Mouse (Mus musculus) left cerebral cortex, adult 9 months (tissue): Measurements from ENCODE around the gene R3hdm4.
"Not testable (repeated sequence)": the region's sequence is repeated elsewhere in the genome, so short reads cannot be mapped to it uniquely, and the experiment has no call there.

Experiments
- DNase-seq, 2 experiments: peaks; one replicate each; pipeline ENCODE4 v3.0.0; 2022; ENCODE audit warnings: low spot score in 2 of 2

The R3hdm4 gene

GRCm38 (mm10) chr10:79920958-79921535, at the start of gene R3hdm4:
TSS of gene R3hdm4 (minus strand) at chr10:79921208.
- DNase-seq = no peak

- DNase-seq = no peak
These were observed 49.6 kb upstream of the R3hdm4 start, which contains the start of gene Grin3b for GRCm38 (mm10) chr10:79970415-79971182. TSS of gene Grin3b (plus strand) at chr10:79970715.

GRCm38 (mm10) chr10:79969124-79969568, 48.1 kb upstream of the R3hdm4 start:
- no peak for DNase-seq

GRCm38 (mm10) chr10:79968181-79968580, 47.2 kb upstream of the R3hdm4 start:
- no peak for DNase-seq

- DNase-seq = no peak
These were observed 45.9 kb upstream of the R3hdm4 start for GRCm38 (mm10) chr10:79966886-79967400.

GRCm38 (mm10) chr10:79965325-79965724, 44.3 kb upstream of the R3hdm4 start:
- no peak for DNase-seq

- DNase-seq = no peak
These were observed 43.7 kb upstream of the R3hdm4 start for GRCm38 (mm10) chr10:79964727-79965126.

GRCm38 (mm10) chr10:79960671-79961294, 39.8 kb upstream of the R3hdm4 start:
- DNase-seq = no peak

- peak; percentile 99 to 100 for DNase-seq
These were observed 39.0 kb upstream of the R3hdm4 start, which contains the start of gene Wdr18 for GRCm38 (mm10) chr10:79959847-79960601. TSS of gene Wdr18 (plus strand) at chr10:79960152.

GRCm38 (mm10) chr10:79959412-79959811, 38.4 kb upstream of the R3hdm4 start:
- not testable (repeated sequence) for DNase-seq

- peak in 1 of 2 experiments; percentile 80 for DNase-seq
These were observed 37.3 kb upstream of the R3hdm4 start for GRCm38 (mm10) chr10:79958140-79958816.

- no peak for DNase-seq
These were observed 35.7 kb upstream of the R3hdm4 start for GRCm38 (mm10) chr10:79956643-79957154.

GRCm38 (mm10) chr10:79955691-79956090, 34.7 kb upstream of the R3hdm4 start:
- DNase-seq = no peak

GRCm38 (mm10) chr10:79953946-79954345, 32.9 kb upstream of the R3hdm4 start:
- DNase-seq = peak in 1 of 2 experiments; percentile 38

- no peak for DNase-seq
These were observed 29.7 kb upstream of the R3hdm4 start for GRCm38 (mm10) chr10:79950661-79951060.

- DNase-seq = no peak
These were observed 28.9 kb upstream of the R3hdm4 start for GRCm38 (mm10) chr10:79949873-79950272.

GRCm38 (mm10) chr10:79947502-79947901, 26.5 kb upstream of the R3hdm4 start:
- DNase-seq = no peak

GRCm38 (mm10) chr10:79946752-79947322, 25.8 kb upstream of the R3hdm4 start:
- no peak for DNase-seq

GRCm38 (mm10) chr10:79945507-79946234, 24.7 kb upstream of the R3hdm4 start:
- DNase-seq = no peak

- no peak for DNase-seq
These were observed 22.5 kb upstream of the R3hdm4 start for GRCm38 (mm10) chr10:79943471-79943901.
